Mouse (Mus musculus) stomach, postnatal 0 days (tissue): ENCODE measurements around the gene Cd160.

ENCODE experiments used
- CTCF ChIP-seq: IDR thresholded peaks from 2 replicates; pipeline ENCODE4 v1.5.1; 2016; ENCODE audit warnings: antibody characterized with exemption, low read depth, mild to moderate bottlenecking, moderate library complexity
- EP300 ChIP-seq: optimal IDR thresholded peaks from 2 replicates; pipeline ENCODE3; 2016; ENCODE audit warnings: antibody characterized with exemption

DNA sequence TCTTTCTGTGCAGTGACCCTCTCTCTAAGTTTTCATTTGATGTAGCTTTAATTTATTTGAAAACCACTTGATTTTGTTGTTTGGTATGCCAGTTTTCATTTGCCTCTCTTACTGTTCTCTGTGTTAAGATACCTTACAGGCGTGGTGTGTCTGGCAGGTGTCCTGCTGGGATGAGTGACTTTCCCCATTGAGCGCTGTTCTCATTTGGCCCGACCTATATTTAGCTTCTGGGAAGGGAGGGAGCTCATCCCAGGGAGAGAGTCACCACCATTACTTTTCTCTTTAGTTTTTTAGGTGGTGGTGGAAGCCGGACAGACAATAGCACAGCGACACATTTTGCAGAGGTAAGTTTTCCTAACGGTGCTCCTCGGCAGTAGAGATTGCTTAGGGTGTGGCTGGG, 71.5 kb downstream of the Cd160 start:
- TF ChIP-seq CTCF (no peak), EP300 (no peak)
